22 mouse cellular contexts compared by ENCODE assay signal in genomic region chr2:69386118-69386871, GRCm38 (mm10). TPM values are rescaled to one million over a fixed set of nuclear protein-coding genes. Genes with fewer than 3 reads are reported as not detected.
DNase-seq lines count a peak whose midpoint lies in the region; ATAC-seq and TF ChIP-seq lines count a peak whose summit lies in the region.
"Had no signal": no experiment of that assay in that cellular context is flagged by ENCODE, and none has a peak within 500 bp of the region (broad histone marks: within the 10 kb centered on the region; RNA-seq: fewer than 3 reads in every experiment).

No protein-coding gene starts in this region.

- no peaks in the 10 kb centered on the region for H3K36me3 ChIP-seq in liver, embryonic 14.5 days (replicated peaks; ENCODE audit: control insufficient read depth, insufficient read depth, low read depth)
- H3K36me3 ChIP-seq in stomach, embryonic 16.5 days (ENCODE audit: control insufficient read depth, insufficient read depth, low read length): no peaks in the 10 kb centered on the region
- no peaks in the 10 kb centered on the region for H3K36me3 ChIP-seq in midbrain, embryonic 13.5 days
- H3K36me3 ChIP-seq: embryonic facial prominence, embryonic 13.5 days; limb, embryonic 15.5 days had no signal

- 36% methylated on average over 3 of the region's 3 CpGs for WGBS in liver, embryonic 14.5 days (ENCODE audit: insufficient replicate concordance)
- 49% methylated on average over 3 of the region's 3 CpGs for WGBS in stomach, embryonic 16.5 days
- WGBS in midbrain, embryonic 13.5 days: 88% methylated on average over 3 of the region's 3 CpGs

- no peaks in the 10 kb centered on the region for H3K9me3 ChIP-seq in liver, embryonic 14.5 days (ENCODE audit: control insufficient read depth, low read length)
- H3K9me3 ChIP-seq in stomach, embryonic 16.5 days (replicated peaks; ENCODE audit: control insufficient read depth, low read length): no peaks in the 10 kb centered on the region
- no peaks in the 10 kb centered on the region for H3K9me3 ChIP-seq in midbrain, embryonic 13.5 days
- H3K9me3 ChIP-seq: embryonic facial prominence, embryonic 13.5 days; limb, embryonic 15.5 days had no signal

- H3K4me3 ChIP-seq in liver, embryonic 14.5 days (ENCODE audit: insufficient read depth in 1 of 2, low read depth in 2 of 2, low read length in 2 of 2): no peak overlapping the region
- H3K4me3 ChIP-seq in stomach, embryonic 16.5 days (replicated peaks; ENCODE audit: low read length): no peak overlapping the region
- no peak overlapping the region for H3K4me3 ChIP-seq in midbrain, embryonic 13.5 days (replicated peaks)
- H3K4me3 ChIP-seq: embryonic facial prominence, embryonic 13.5 days; heart, adult 2 months; limb, embryonic 15.5 days had no signal

- peaks cover 0 to 8% of the 10 kb centered on the region in 2 experiments; a peak in 2 of 4 replicates for H3K4me1 ChIP-seq in liver, embryonic 14.5 days (replicated peaks; ENCODE audit: control insufficient read depth in 2 of 2, insufficient read depth in 2 of 2, low read length in 1 of 2)
- H3K4me1 ChIP-seq in stomach, embryonic 16.5 days (ENCODE audit: control insufficient read depth, insufficient read depth, low read length): no peaks in the 10 kb centered on the region
- H3K4me1 ChIP-seq in midbrain, embryonic 13.5 days (replicated peaks): no peaks in the 10 kb centered on the region
- H3K4me1 ChIP-seq: embryonic facial prominence, embryonic 13.5 days; limb, embryonic 15.5 days had no signal

- no peak for TF ChIP-seq EP300 in liver, embryonic 14.5 days (IDR thresholded peaks at IDR 0.05; ENCODE audit: low read depth)

- TF ChIP-seq CTCF in liver, embryonic 14.5 days (IDR thresholded peaks at IDR 0.05; ENCODE audit: low read depth): no peak

- ATAC-seq in liver, embryonic 14.5 days (ENCODE audit: insufficient read depth): peak; percentile 88
- ATAC-seq in stomach, embryonic 16.5 days (ENCODE audit: insufficient read depth, low FRiP score): peak; percentile 58; the same call in 1 of the 2 replicates
- ATAC-seq in midbrain, embryonic 13.5 days: no peak
- ATAC-seq: forebrain, embryonic 14.5 days; hindbrain, postnatal 0 days; midbrain, embryonic 16.5 days had no signal

- peak; percentile 48 for DNase-seq in kidney, adult 11 months
- DNase-seq in kidney, postnatal 10 days: no peak
- DNase-seq in kidney, postnatal 25 days: peak; percentile 21 to 66
- peak; percentile 20 to 41 (median 31) for DNase-seq in liver, embryonic 14.5 days (ENCODE audit: low read depth in 3 of 3, low spot score in 3 of 3)
- no peak for DNase-seq in neural tube, embryonic 10.5 days (ENCODE audit: extremely low spot score, low spot score)
- no peak for DNase-seq in ovary, postnatal 36 days (ENCODE audit: low spot score)
- DNase-seq: adrenal gland, postnatal 14 days; cerebellum, adult 9-11 months; gastrocnemius, postnatal 14 days; heart, adult 2 months; layer of hippocampus, postnatal 36 days; lung, postnatal 14 days; right cerebral cortex, postnatal 4 days; thymus, postnatal 4 days had no signal

- H3K27me3 ChIP-seq in liver, embryonic 14.5 days (ENCODE audit: control insufficient read depth, insufficient read depth, low read length): no peaks in the 10 kb centered on the region
- H3K27me3 ChIP-seq in stomach, embryonic 16.5 days (ENCODE audit: control insufficient read depth, insufficient read depth, low read length): no peaks in the 10 kb centered on the region
- H3K27me3 ChIP-seq in midbrain, embryonic 13.5 days: no peaks in the 10 kb centered on the region
- H3K27me3 ChIP-seq: embryonic facial prominence, embryonic 13.5 days; limb, embryonic 15.5 days had no signal

- H3K9ac ChIP-seq in liver, embryonic 14.5 days (replicated peaks): no peak overlapping the region
- no peak overlapping the region for H3K9ac ChIP-seq in stomach, embryonic 16.5 days (ENCODE audit: low read length)
- H3K9ac ChIP-seq in midbrain, embryonic 13.5 days (replicated peaks): no peak overlapping the region
- H3K9ac ChIP-seq: embryonic facial prominence, embryonic 13.5 days; limb, embryonic 15.5 days had no signal

- H3K4me2 ChIP-seq in liver, embryonic 14.5 days (ENCODE audit: low read depth): no peak overlapping the region
- no peak overlapping the region for H3K4me2 ChIP-seq in stomach, embryonic 16.5 days (ENCODE audit: low read depth, low read length)
- no peak overlapping the region for H3K4me2 ChIP-seq in midbrain, embryonic 13.5 days (replicated peaks)
- H3K4me2 ChIP-seq: embryonic facial prominence, embryonic 13.5 days; limb, embryonic 15.5 days had no signal

- no peak overlapping the region for H3K27ac ChIP-seq in liver, embryonic 14.5 days
- no peak overlapping the region for H3K27ac ChIP-seq in stomach, embryonic 16.5 days (ENCODE audit: low read length)
- no peak overlapping the region for H3K27ac ChIP-seq in midbrain, embryonic 13.5 days
- H3K27ac ChIP-seq: embryonic facial prominence, embryonic 13.5 days; heart, adult 2 months; hindbrain, postnatal 0 days; limb, embryonic 15.5 days had no signal

RNA-seq across cellular contexts. Expression of gene Dhrs9, which starts 6.0 kb away (rescaled TPM):
- 0.44 and 0.45 TPM in 2 replicates for polyA plus RNA-seq in liver, embryonic 14.5 days (2012; rRNA removed)
- polyA plus RNA-seq in liver, embryonic 14.5 days (2014; fragmentation: Nextera tagmentation; extraction: Ambion mirVana): 0.14 and 0.18 TPM in 2 replicates
- 2.0 and 2.7 TPM in 2 replicates for polyA plus RNA-seq in stomach, embryonic 16.5 days (2015; fragmentation: Nextera tagmentation; extraction: Ambion mirVana)
- polyA plus RNA-seq in midbrain, embryonic 13.5 days (2015; fragmentation: Nextera tagmentation; extraction: Ambion mirVana): not detected in 2 replicates
- polyA plus RNA-seq: brain, embryonic 14.5 days; embryonic facial prominence, embryonic 13.5 days; forebrain, embryonic 14.5 days; hindbrain, postnatal 0 days; midbrain, embryonic 16.5 days had no signal

RNA-seq across cellular contexts. Expression of gene Abcb11, which starts 43.9 kb away (rescaled TPM):
- polyA plus RNA-seq in liver, embryonic 14.5 days (2012; rRNA removed): 1.9 and 3.5 TPM in 2 replicates
- 4.6 and 8.2 TPM in 2 replicates for polyA plus RNA-seq in liver, embryonic 14.5 days (2014; fragmentation: Nextera tagmentation; extraction: Ambion mirVana)
- polyA plus RNA-seq in stomach, embryonic 16.5 days (2015; fragmentation: Nextera tagmentation; extraction: Ambion mirVana): 1.1 and 1.4 TPM in 2 replicates
- not detected in 2 replicates for polyA plus RNA-seq in midbrain, embryonic 13.5 days (2015; fragmentation: Nextera tagmentation; extraction: Ambion mirVana)
- polyA plus RNA-seq: embryonic facial prominence, embryonic 13.5 days; heart, adult 2 months; limb, embryonic 15.5 days; midbrain, embryonic 16.5 days had no signal

Comparison
In these comparisons a context has a peak if more than half of its experiments do, and no peak if none do; other contexts are left out.
1. DNase-seq: peak in kidney, adult 11 months (single experiment), kidney, postnatal 25 days (2 of 2) and liver, embryonic 14.5 days (3 of 3); none in kidney, postnatal 10 days (single experiment), neural tube, embryonic 10.5 days (single experiment) and ovary, postnatal 36 days (single experiment).